Mouse (Mus musculus) E14TG2a.4 (cell line): ENCODE results near the gene Olfr630.
"Not testable (repeated sequence)": the region's sequence is repeated elsewhere in the genome, so short reads cannot be mapped to it uniquely, and the experiment has no call there.

Experiments
- H3K27me3 ChIP-seq: 2 replicates; pipeline ENCODE4 v1.6.1; 2014; ENCODE audit warnings: low read length, control low read depth; ENCODE audit not compliant: insufficient read depth
- H3K36me3 ChIP-seq: 2 replicates; pipeline ENCODE4 v1.6.1; 2014; ENCODE audit warnings: low read length, control low read depth; ENCODE audit not compliant: insufficient read depth
- H3K4me1 ChIP-seq: replicated peaks from 2 replicates; pipeline ENCODE4 v1.6.1; 2014; ENCODE audit warnings: low read depth, low read length, control low read depth
- H3K4me3 ChIP-seq: replicated peaks from 2 replicates; pipeline ENCODE4 v1.5.1; 2014; ENCODE audit warnings: mild to moderate bottlenecking, low read length
- H3K9me3 ChIP-seq: 2 replicates; pipeline ENCODE4 v1.6.1; 2014; ENCODE audit warnings: low read length, control low read depth
- CTCF ChIP-seq: conservative IDR thresholded peaks from 2 replicates; pipeline ENCODE4 v1.5.1; 2014; ENCODE audit warnings: low read length
- NANOG ChIP-seq: IDR thresholded peaks from 2 replicates; pipeline ENCODE4 v1.6.1; 2014; ENCODE audit warnings: borderline replicate concordance, low read length, mixed read lengths
- POU5F1 ChIP-seq: IDR thresholded peaks from 2 replicates; pipeline ENCODE4 v1.6.1; 2014; ENCODE audit warnings: low read length, borderline replicate concordance

Olfr630 gene

GRCm38 (mm10) chr7:103757233-103757632, at the start of gene Olfr630:
Olfr630 (minus strand) TSS chr7:103757333.
- Histone ChIP-seq H3K4me3 (no peak within 1 kb of the TSS), H3K36me3 (no peaks in the 10 kb centered on the region), H3K4me1 (no peaks in the 10 kb centered on the region), H3K9me3 (no peaks in the 10 kb centered on the region), H3K27me3 (no peaks in the 10 kb centered on the region)
- TF ChIP-seq POU5F1 (no peak), CTCF (no peak), NANOG (no peak)

- no peaks in the 10 kb centered on the region for H3K4me1 ChIP-seq
- peaks cover 7% of the 10 kb centered on the region for H3K9me3 ChIP-seq
- no peaks in the 10 kb centered on the region for H3K36me3 ChIP-seq
- TF ChIP-seq CTCF (peak; percentile 32), POU5F1 (no peak)
- no peaks in the 10 kb centered on the region for H3K27me3 ChIP-seq
- H3K4me3 ChIP-seq, result no peak overlapping the region
Measured at GRCm38 (mm10) chr7:103806856-103807255, 49.7 kb upstream of the Olfr630 start.

- Histone ChIP-seq H3K4me1 (no peaks in the 10 kb centered on the region), H3K4me3 (no peak overlapping the region), H3K9me3 (peaks cover 5% of the 10 kb centered on the region), H3K27me3 (no peaks in the 10 kb centered on the region), H3K36me3 (no peaks in the 10 kb centered on the region)
- no peak for TF ChIP-seq POU5F1
- no peak for TF ChIP-seq NANOG
- TF ChIP-seq CTCF, result no peak
Measured at GRCm38 (mm10) chr7:103792669-103793388, 35.7 kb upstream of the Olfr630 start.

- no peak within 1 kb of the TSS for H3K4me3 ChIP-seq
- no peaks in the 10 kb centered on the region for H3K36me3 ChIP-seq
- H3K9me3 ChIP-seq, result peaks cover 5% of the 10 kb centered on the region
- no peak for TF ChIP-seq POU5F1
- no peak for TF ChIP-seq CTCF
- no peaks in the 10 kb centered on the region for H3K4me1 ChIP-seq
- H3K27me3 ChIP-seq, result no peaks in the 10 kb centered on the region
Measured at GRCm38 (mm10) chr7:103791721-103792120, 34.6 kb upstream of the Olfr630 start, which contains the start of gene Olfr67. Olfr67 (minus strand) TSS chr7:103791821.

- no peak for TF ChIP-seq CTCF
- no peak for TF ChIP-seq POU5F1
- no peak for TF ChIP-seq NANOG
- Histone ChIP-seq H3K36me3 (no peaks in the 10 kb centered on the region), H3K27me3 (no peaks in the 10 kb centered on the region), H3K4me1 (no peaks in the 10 kb centered on the region), H3K9me3 (no peaks in the 10 kb centered on the region), H3K4me3 (no peak within 1 kb of the TSS)
Measured at GRCm38 (mm10) chr7:103779598-103779997, 22.5 kb upstream of the Olfr630 start, which contains the start of gene Olfr68. Olfr68 (minus strand) TSS chr7:103779698.

- H3K4me3 ChIP-seq, H3K27me3 ChIP-seq, H3K36me3 ChIP-seq, H3K9me3 ChIP-seq, H3K4me1 ChIP-seq: not testable (repeated sequence)
Measured at GRCm38 (mm10) chr7:103777652-103778051, 20.5 kb upstream of the Olfr630 start.

GRCm38 (mm10) chr7:103771494-103771893, 14.4 kb upstream of the Olfr630 start, which contains the start of gene Olfr69:
Olfr69 (minus strand) TSS chr7:103771594.
- TF ChIP-seq POU5F1 (no peak), NANOG (no peak), CTCF (no peak)
- Histone ChIP-seq H3K36me3 (no peaks in the 10 kb centered on the region), H3K27me3 (no peaks in the 10 kb centered on the region), H3K4me1 (no peaks in the 10 kb centered on the region), H3K9me3 (no peaks in the 10 kb centered on the region), H3K4me3 (no peak within 1 kb of the TSS)

GRCm38 (mm10) chr7:103767687-103768086, 10.6 kb upstream of the Olfr630 start:
- H3K9me3 ChIP-seq, H3K27me3 ChIP-seq, H3K4me1 ChIP-seq, H3K36me3 ChIP-seq, H3K4me3 ChIP-seq: not testable (repeated sequence)

- H3K9me3 ChIP-seq, H3K4me1 ChIP-seq, H3K36me3 ChIP-seq: not testable (repeated sequence)
Measured at GRCm38 (mm10) chr7:103762212-103762611, 5.1 kb upstream of the Olfr630 start.

More at GRCm38 (mm10) chr7:103762212-103762611, 5.1 kb upstream of the Olfr630 start:
- not testable (repeated sequence) for H3K4me3 ChIP-seq, H3K27me3 ChIP-seq
